Mouse (Mus musculus): Measurements from ENCODE around the gene Duox2.

- TF ChIP-seq FLI1 (IDR thresholded peaks at IDR 0.05; ENCODE audit: low read length) (no peak), GATA1 (IDR thresholded peaks at IDR 0.05; ENCODE audit: borderline replicate concordance, low read length) (no peak)
These were observed 7.9 kb upstream of the Duox2 start for GRCm38 (mm10) chr2:122306184-122306583.
